Mouse (Mus musculus): ENCODE results near the gene Plvap. TPM values are rescaled to one million over a fixed set of nuclear protein-coding genes. Genes with fewer than 3 reads are reported as not detected.

Plvap gene
- total and polyA plus RNA-seq, 2 experiments from 2014 or later: 51.6 to 64.8 TPM

- TF ChIP-seq CTCF (IDR thresholded peaks at IDR 0.05; ENCODE audit: low read depth) (no peak), EP300 (IDR thresholded peaks at IDR 0.05; ENCODE audit: low read depth) (no peak)
- DNase-seq (ENCODE audit: low spot score) (no peak), ATAC-seq (ENCODE audit: insufficient read depth, low read depth) (no peak)
- 26% methylated on average over 4 of the region's 4 CpGs for WGBS
- Histone ChIP-seq H3K4me2 (ENCODE audit: low read depth, low read length) (peak overlapping the region; percentile 92), H3K4me3 (ENCODE audit: low read depth, low read length) (peak overlapping the region; percentile 66), H3K9ac (replicated peaks; ENCODE audit: low read depth, low read length) (peak overlapping the region; percentile 73; the same call in 1 of the 2 replicates), H3K9me3 (replicated peaks; ENCODE audit: control insufficient read depth, low read length) (no peaks in the 10 kb centered on the region), H3K4me1 (ENCODE audit: control insufficient read depth, insufficient read depth) (0 out of 2 replicates have a peak, but pooled peaks cover 4% of the 10 kb centered on the region), H3K27me3 (ENCODE audit: control insufficient read depth, insufficient read depth, low read length) (no peaks in the 10 kb centered on the region), H3K27ac (ENCODE audit: low read depth) (peak overlapping the region; percentile 87), H3K36me3 (replicated peaks; ENCODE audit: control insufficient read depth, insufficient read depth, low read length) (peaks cover 46% of the 10 kb centered on the region)
Observed at GRCm38 (mm10) chr8:71475702-71476075, 35.9 kb downstream of the Plvap start.

- Histone ChIP-seq H3K9ac (replicated peaks; ENCODE audit: low read depth, low read length) (no peak overlapping the region), H3K27ac (ENCODE audit: low read depth) (no peak overlapping the region), H3K9me3 (replicated peaks; ENCODE audit: control insufficient read depth, low read length) (no peaks in the 10 kb centered on the region), H3K36me3 (replicated peaks; ENCODE audit: control insufficient read depth, insufficient read depth, low read length) (peaks cover 42% of the 10 kb centered on the region), H3K4me1 (ENCODE audit: control insufficient read depth, insufficient read depth) (peaks cover 7% of the 10 kb centered on the region; the same call in 1 of the 2 replicates), H3K4me2 (ENCODE audit: low read depth, low read length) (no peak overlapping the region), H3K27me3 (ENCODE audit: control insufficient read depth, insufficient read depth, low read length) (no peaks in the 10 kb centered on the region), H3K4me3 (ENCODE audit: low read depth, low read length) (no peak overlapping the region)
- TF ChIP-seq CTCF (IDR thresholded peaks at IDR 0.05; ENCODE audit: low read depth) (no peak), EP300 (IDR thresholded peaks at IDR 0.05; ENCODE audit: low read depth) (no peak)
- DNase-seq (ENCODE audit: low spot score) (no peak), ATAC-seq (ENCODE audit: insufficient read depth, low read depth) (no peak)
- WGBS: 90% methylated on average over 25 of the region's 25 CpGs
Observed at GRCm38 (mm10) chr8:71474785-71475701, 36.5 kb downstream of the Plvap start.

GRCm38 (mm10) chr8:71474344-71474743 lies 37.2 kb downstream of the Plvap start:
- Histone ChIP-seq H3K36me3 (replicated peaks; ENCODE audit: control insufficient read depth, insufficient read depth, low read length) (peaks cover 41% of the 10 kb centered on the region), H3K9me3 (replicated peaks; ENCODE audit: control insufficient read depth, low read length) (no peaks in the 10 kb centered on the region), H3K27ac (ENCODE audit: low read depth) (no peak overlapping the region), H3K27me3 (ENCODE audit: control insufficient read depth, insufficient read depth, low read length) (no peaks in the 10 kb centered on the region), H3K4me3 (ENCODE audit: low read depth, low read length) (no peak overlapping the region), H3K4me2 (ENCODE audit: low read depth, low read length) (no peak overlapping the region), H3K4me1 (ENCODE audit: control insufficient read depth, insufficient read depth) (peaks cover 13% of the 10 kb centered on the region), H3K9ac (replicated peaks; ENCODE audit: low read depth, low read length) (no peak overlapping the region)
- DNase-seq (ENCODE audit: low spot score) (no peak), ATAC-seq (ENCODE audit: insufficient read depth, low read depth) (no peak)
- WGBS: 89% methylated on average over 18 of the region's 18 CpGs
- no peak for TF ChIP-seq EP300 (IDR thresholded peaks at IDR 0.05; ENCODE audit: low read depth)
- TF ChIP-seq CTCF (IDR thresholded peaks at IDR 0.05; ENCODE audit: low read depth): no peak

GRCm38 (mm10) chr8:71472601-71473386 lies 38.8 kb downstream of the Plvap start:
- H3K4me1 ChIP-seq (ENCODE audit: control insufficient read depth, insufficient read depth): peaks cover 13% of the 10 kb centered on the region
- peaks cover 37% of the 10 kb centered on the region for H3K36me3 ChIP-seq (replicated peaks; ENCODE audit: control insufficient read depth, insufficient read depth, low read length)
- H3K27ac ChIP-seq (ENCODE audit: low read depth): no peak overlapping the region
- H3K9me3 ChIP-seq (replicated peaks; ENCODE audit: control insufficient read depth, low read length): no peaks in the 10 kb centered on the region
- ATAC-seq (ENCODE audit: insufficient read depth, low read depth) (no peak), DNase-seq (ENCODE audit: low spot score) (no peak)
- no peaks in the 10 kb centered on the region for H3K27me3 ChIP-seq (ENCODE audit: control insufficient read depth, insufficient read depth, low read length)
- no peak overlapping the region for H3K4me3 ChIP-seq (ENCODE audit: low read depth, low read length)
- H3K4me2 ChIP-seq (ENCODE audit: low read depth, low read length): no peak overlapping the region
- 87% methylated on average over 8 of the region's 8 CpGs for WGBS
- H3K9ac ChIP-seq (replicated peaks; ENCODE audit: low read depth, low read length): no peak overlapping the region
- TF ChIP-seq EP300 (IDR thresholded peaks at IDR 0.05; ENCODE audit: low read depth) (no peak), CTCF (IDR thresholded peaks at IDR 0.05; ENCODE audit: low read depth) (no peak)

- peaks cover 37% of the 10 kb centered on the region for H3K36me3 ChIP-seq (replicated peaks; ENCODE audit: control insufficient read depth, insufficient read depth, low read length)
Observed at GRCm38 (mm10) chr8:71471861-71472260, 39.7 kb downstream of the Plvap start.

More at GRCm38 (mm10) chr8:71471861-71472260, 39.7 kb downstream of the Plvap start:
- Histone ChIP-seq H3K4me3 (ENCODE audit: low read depth, low read length) (no peak overlapping the region), H3K27me3 (ENCODE audit: control insufficient read depth, insufficient read depth, low read length) (no peaks in the 10 kb centered on the region), H3K9me3 (replicated peaks; ENCODE audit: control insufficient read depth, low read length) (no peaks in the 10 kb centered on the region), H3K27ac (ENCODE audit: low read depth) (no peak overlapping the region), H3K4me1 (ENCODE audit: control insufficient read depth, insufficient read depth) (peaks cover 13% of the 10 kb centered on the region), H3K4me2 (ENCODE audit: low read depth, low read length) (no peak overlapping the region), H3K9ac (replicated peaks; ENCODE audit: low read depth, low read length) (no peak overlapping the region)
- no peak for DNase-seq (ENCODE audit: low spot score)
- 94% methylated on average over 17 of the region's 17 CpGs for WGBS
- ATAC-seq (ENCODE audit: insufficient read depth, low read depth): no peak
- no peak for TF ChIP-seq CTCF (IDR thresholded peaks at IDR 0.05; ENCODE audit: low read depth)
- TF ChIP-seq EP300 (IDR thresholded peaks at IDR 0.05; ENCODE audit: low read depth): no peak

Measured in heart, postnatal 0 days (tissue).